Mouse (Mus musculus) brown adipose tissue, adult 24 weeks (tissue): ENCODE results near the gene Sdk1. TPM values are rescaled to one million over a fixed set of nuclear protein-coding genes. Genes with fewer than 3 reads are reported as not detected.

Source experiments
- H3K27ac ChIP-seq: fragments of 200-500 bp; replicated peaks from 2 replicates; pipeline ENCODE4 v1.5.1; 2012; ENCODE audit warnings: low read depth, mild to moderate bottlenecking, low read length
- H3K4me1 ChIP-seq: fragments of 200-500 bp; 2 replicates; pipeline ENCODE4 v1.6.1; 2012; ENCODE audit warnings: low read length, mixed read lengths; ENCODE audit not compliant: control insufficient read depth, insufficient read depth, insufficient read length
- H3K4me3 ChIP-seq: fragments of 200-500 bp; 2 replicates; pipeline ENCODE4 v1.5.1; 2012; ENCODE audit warnings: low read depth, mild to moderate bottlenecking, low read length, moderate library complexity; ENCODE audit not compliant: insufficient read depth
- polyA plus RNA-seq: library from polyadenylated mRNA; stranded (reverse); fragments of >200 nt; gene quantifications from 2 replicates; pipeline ENCODE4 v1.2.4, GENCODE M21; 2012; ENCODE audit not compliant: missing spikeins, insufficient read depth, insufficient read length

Sdk1 gene
- polyA plus RNA-seq, 1 experiment: 0.24 TPM

DNA sequence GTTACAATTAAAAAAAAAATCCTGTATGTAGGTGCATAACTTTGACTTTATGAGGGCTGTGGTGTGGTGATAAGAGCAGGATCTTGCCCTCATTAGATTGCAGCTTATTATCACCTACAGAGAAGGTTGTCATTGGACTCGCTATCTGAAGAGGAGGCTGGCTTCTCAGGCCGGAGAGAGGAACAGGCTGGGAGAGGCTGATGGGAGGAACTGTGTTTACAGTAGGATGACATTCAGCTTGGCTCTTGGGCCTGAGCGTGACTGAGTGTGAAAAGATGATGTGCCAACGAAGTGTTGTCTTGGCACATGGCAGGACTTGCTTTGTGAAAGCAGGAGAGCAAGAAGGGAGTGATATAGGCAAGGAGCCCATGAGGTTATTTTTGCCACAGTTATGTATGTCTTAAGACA, 61.0 kb downstream of the Sdk1 start:
- H3K4me1 ChIP-seq: no peaks in the 10 kb centered on the region
- no peak overlapping the region for H3K4me3 ChIP-seq
- no peak overlapping the region for H3K27ac ChIP-seq

DNA sequence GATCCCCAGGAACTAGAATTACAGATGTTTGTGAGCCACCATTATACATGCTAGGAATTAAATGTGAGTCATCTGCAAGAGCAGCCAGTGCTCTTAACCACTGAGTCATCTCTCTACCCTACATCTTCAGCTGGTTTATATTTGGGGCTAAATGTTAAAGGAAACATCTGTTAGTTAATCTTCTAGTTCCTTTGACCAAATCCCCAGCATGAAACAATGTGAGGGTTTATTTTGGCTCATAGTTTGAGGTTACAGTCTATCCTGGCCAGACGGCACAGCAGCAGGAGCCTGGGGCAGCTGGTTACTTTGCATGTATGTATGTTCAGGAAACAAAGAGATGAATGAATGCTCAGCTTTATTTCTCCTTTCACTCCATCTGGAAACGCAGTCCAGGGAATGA, 62.5 kb downstream of the Sdk1 start:
- Histone ChIP-seq H3K4me1 (no peaks in the 10 kb centered on the region), H3K27ac (no peak overlapping the region), H3K4me3 (no peak overlapping the region)

DNA sequence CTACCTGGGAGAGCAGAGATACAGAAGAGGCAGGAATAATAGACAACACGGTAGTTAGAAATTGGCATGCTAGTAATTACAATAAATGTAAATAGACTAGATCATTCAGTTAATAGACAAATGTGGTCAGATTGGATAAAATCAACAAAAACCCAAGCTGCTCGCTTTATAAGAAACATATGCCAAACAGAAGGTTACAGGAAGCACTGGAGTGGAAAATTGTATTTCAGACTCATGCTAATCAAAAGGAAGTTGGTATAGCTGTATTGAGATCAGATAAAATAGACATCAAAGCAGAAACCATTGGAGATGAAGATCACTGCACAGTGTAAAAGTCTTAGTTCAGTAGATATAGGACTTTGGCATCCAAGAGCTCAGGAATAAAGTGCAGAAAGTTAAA, 63.4 kb downstream of the Sdk1 start:
- Histone ChIP-seq H3K4me1 (no peaks in the 10 kb centered on the region), H3K4me3 (no peak overlapping the region), H3K27ac (no peak overlapping the region)

- no peak overlapping the region for H3K27ac ChIP-seq
- no peak overlapping the region for H3K4me3 ChIP-seq
- H3K4me1 ChIP-seq: no peaks in the 10 kb centered on the region
Observed at GRCm38 (mm10) chr5:141310641-141311040, 69.4 kb downstream of the Sdk1 start.

- Histone ChIP-seq H3K4me1 (no peaks in the 10 kb centered on the region), H3K27ac (no peak overlapping the region), H3K4me3 (no peak overlapping the region)
Observed at GRCm38 (mm10) chr5:141311801-141312200, 70.5 kb downstream of the Sdk1 start.

- Histone ChIP-seq H3K4me1 (no peaks in the 10 kb centered on the region), H3K4me3 (no peak overlapping the region), H3K27ac (no peak overlapping the region)
Observed at GRCm38 (mm10) chr5:141312305-141312704, 71.0 kb downstream of the Sdk1 start.

- H3K27ac ChIP-seq: no peak overlapping the region
- no peak overlapping the region for H3K4me3 ChIP-seq
- no peaks in the 10 kb centered on the region for H3K4me1 ChIP-seq
Observed at GRCm38 (mm10) chr5:141317095-141317494, 75.8 kb downstream of the Sdk1 start.

GRCm38 (mm10) chr5:141324910-141325309, 83.6 kb downstream of the Sdk1 start:
- no peak overlapping the region for H3K27ac ChIP-seq
- no peak overlapping the region for H3K4me3 ChIP-seq
- H3K4me1 ChIP-seq: no peaks in the 10 kb centered on the region

- Histone ChIP-seq H3K4me1 (no peaks in the 10 kb centered on the region), H3K27ac (no peak overlapping the region), H3K4me3 (no peak overlapping the region)
Observed at GRCm38 (mm10) chr5:141344376-141344775, 103.1 kb downstream of the Sdk1 start.

GRCm38 (mm10) chr5:141345476-141345875, 104.2 kb downstream of the Sdk1 start:
- H3K4me1 ChIP-seq: no peaks in the 10 kb centered on the region
- H3K4me3 ChIP-seq: no peak overlapping the region
- no peak overlapping the region for H3K27ac ChIP-seq

DNA sequence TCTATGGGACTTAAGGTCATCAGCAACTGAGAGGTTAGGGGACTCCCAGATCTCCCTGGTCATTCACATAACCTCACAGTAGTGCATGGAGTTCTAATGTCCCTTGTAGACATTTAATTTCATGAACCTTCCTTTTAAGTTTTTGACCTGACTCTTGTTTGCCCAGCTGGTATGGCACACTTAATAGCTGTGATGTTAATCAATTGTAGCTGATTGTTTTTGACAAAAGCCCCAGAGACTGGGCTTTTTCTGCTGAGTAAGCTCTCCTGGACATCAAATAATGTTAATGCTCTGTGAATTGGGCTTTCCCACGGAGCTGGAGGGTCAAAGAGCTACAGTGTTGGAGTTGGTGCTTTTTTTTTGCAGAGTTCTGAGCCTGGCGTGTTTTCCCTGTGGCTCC, 121.4 kb downstream of the Sdk1 start:
- H3K27ac ChIP-seq: no peak overlapping the region

GRCm38 (mm10) chr5:141363956-141364355, 122.7 kb downstream of the Sdk1 start:
- H3K4me1 ChIP-seq: no peaks in the 10 kb centered on the region
- H3K27ac ChIP-seq: no peak overlapping the region
- H3K4me3 ChIP-seq: no peak overlapping the region

More for the DNA sequence above, 121.4 kb downstream of the Sdk1 start:
- Histone ChIP-seq H3K4me3 (no peak overlapping the region), H3K4me1 (no peaks in the 10 kb centered on the region)

DNA sequence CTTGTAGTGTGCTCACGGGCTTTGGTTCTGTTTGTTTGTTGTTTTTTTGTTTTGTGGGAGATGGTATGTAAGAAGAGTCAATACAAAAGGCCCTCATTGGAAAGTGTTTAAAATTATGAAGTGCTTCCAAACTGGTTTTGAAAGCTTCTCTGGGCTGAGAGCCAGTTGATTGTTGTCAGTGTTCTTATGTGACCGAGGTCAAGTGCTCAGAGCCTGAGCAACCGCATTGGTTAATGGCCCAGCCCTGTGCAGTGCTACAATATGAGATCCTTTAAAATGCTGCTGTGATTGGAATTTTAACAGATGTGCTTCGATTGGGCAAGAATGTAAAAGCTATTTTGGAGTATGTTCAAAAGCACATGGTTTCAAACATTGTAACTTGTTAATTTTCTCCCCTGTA, 127.3 kb downstream of the Sdk1 start:
- no peaks in the 10 kb centered on the region for H3K4me1 ChIP-seq
- H3K27ac ChIP-seq: no peak overlapping the region
- H3K4me3 ChIP-seq: no peak overlapping the region

DNA sequence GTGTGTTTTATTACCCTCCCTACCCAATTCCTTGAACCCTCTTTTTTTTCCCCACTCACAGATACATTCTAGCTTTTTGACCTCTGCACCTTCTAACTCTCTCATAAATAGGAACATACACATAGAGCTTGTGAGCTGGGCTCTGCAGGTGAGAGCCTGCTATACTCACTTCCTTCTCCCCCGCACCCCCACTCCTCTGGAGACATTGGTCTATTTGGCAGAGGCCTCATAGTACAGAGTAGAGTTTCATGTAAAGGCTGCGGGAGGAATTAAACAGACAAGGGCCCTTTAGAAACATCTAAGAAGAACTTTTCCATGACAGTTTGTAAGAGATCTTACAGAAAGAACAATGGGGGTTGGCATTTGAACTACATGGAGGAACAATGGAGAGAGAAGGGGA, 133.5 kb downstream of the Sdk1 start:
- no peak overlapping the region for H3K27ac ChIP-seq
- no peak overlapping the region for H3K4me3 ChIP-seq

DNA sequence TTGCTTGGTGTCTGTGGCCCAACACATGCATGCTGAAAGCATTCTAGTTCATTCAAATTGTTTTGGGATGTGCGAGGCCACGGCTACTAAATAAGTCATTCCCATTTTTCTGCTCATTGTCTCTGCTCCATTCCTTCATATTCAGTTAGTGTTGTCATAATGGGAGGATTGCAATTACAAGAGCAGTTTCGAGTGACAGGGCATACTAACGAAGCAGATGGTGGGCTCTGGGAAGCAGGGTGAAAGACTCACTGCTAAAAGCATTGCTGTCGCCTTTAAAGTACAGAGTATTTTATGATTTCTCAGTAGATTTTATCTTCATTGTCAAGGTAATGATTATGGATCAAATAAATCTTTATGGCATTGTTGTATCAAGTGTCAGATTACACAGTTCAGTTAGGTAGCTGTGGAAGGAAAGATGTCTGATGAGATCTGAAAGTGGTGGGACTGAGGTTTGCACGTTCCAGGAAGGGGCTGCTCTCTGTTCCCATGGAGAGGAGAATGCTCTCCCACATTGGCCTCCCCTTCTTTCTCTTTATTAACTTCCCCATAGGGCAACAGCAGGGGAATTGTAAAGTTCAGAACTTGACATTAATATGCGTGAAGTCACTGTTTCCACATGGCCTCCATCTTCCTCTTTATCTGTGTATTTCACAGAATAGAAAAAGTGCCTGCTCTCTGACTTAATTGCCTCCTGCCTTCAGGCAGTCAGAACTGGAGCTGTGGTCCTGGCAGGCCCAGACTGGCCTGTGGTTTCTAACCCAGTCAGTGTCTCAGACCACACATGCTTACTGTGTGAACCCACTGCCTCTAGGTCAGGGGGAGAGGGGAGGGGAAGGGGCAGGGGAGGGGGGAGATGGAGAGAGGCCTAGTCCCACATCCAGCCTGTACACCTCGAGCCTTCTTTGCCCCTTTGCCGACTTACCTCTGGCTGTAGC, 138.8 kb downstream of the Sdk1 start:
- H3K4me1 ChIP-seq: no peaks in the 10 kb centered on the region
- no peak overlapping the region for H3K27ac ChIP-seq
- H3K4me3 ChIP-seq: no peak overlapping the region

More for the DNA sequence above, 133.5 kb downstream of the Sdk1 start:
- no peaks in the 10 kb centered on the region for H3K4me1 ChIP-seq

- H3K4me3 ChIP-seq: no peak overlapping the region
- H3K27ac ChIP-seq: no peak overlapping the region
- H3K4me1 ChIP-seq: no peaks in the 10 kb centered on the region
Observed at GRCm38 (mm10) chr5:141380774-141381156, 139.5 kb downstream of the Sdk1 start.
